Mouse (Mus musculus): ENCODE data around the gene Snx5.

GRCm38 (mm10) chr2:144265916-144266683 is 4.6 kb downstream of the Snx5 start:
- TF ChIP-seq POLR2A (IDR thresholded peaks at IDR 0.05; ENCODE audit: low read depth, low read length) (no peak), CTCF (IDR thresholded peaks at IDR 0.05; ENCODE audit: extremely low read depth, insufficient read depth, insufficient read length, insufficient replicate concordance) (no peak)

All from spleen, adult 2 months (tissue).